Mouse (Mus musculus) spleen, adult 2 months (tissue): ENCODE data around the gene Psat1.

Source experiments
- CTCF ChIP-seq: fragments of 200-500 bp; IDR thresholded peaks from 2 replicates; pipeline ENCODE4 v1.5.1; 2011; ENCODE audit warnings: mild to moderate bottlenecking, inconsistent platforms; ENCODE audit not compliant: insufficient read depth, insufficient read length, insufficient replicate concordance; ENCODE audit errors: extremely low read depth
- POLR2A ChIP-seq: fragments of 200-500 bp; IDR thresholded peaks from 2 replicates; pipeline ENCODE4 v1.6.1; 2011; ENCODE audit warnings: low read depth, low read length, inconsistent platforms

DNA sequence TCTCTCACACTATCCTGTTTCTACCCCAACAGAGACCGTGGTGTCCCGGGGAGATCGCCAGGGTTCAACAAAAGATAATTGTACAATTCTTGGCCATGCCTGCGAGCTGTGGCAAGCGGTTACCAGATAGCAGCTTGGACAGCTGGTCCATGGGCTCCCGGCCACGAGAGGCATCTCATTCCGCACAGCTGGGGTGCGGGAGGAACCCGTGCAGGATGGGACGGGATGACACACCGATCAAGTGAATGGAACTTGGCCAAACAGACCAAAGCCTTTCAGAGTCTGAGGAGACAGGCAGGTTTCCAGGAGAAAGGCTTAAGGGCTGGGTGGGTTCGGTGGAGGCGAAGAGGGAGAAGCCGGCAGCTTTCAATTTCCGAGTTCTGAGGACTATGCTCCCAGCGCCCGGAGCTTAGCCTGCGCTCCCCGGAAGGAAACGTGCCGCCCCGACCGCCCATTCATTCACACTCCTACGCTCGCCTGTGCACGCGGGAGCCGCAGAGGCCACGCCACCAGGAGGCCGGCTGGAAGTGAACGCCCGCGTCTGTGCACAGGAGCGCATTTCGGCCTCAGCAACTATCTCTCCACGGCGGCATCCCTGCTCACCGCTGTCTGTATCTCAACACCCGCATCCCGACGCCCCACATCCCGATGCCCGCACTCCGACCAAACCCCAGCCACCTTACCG lies 22.8 kb downstream of the Psat1 start:
- no peak for TF ChIP-seq CTCF
- no peak for TF ChIP-seq POLR2A
